Mouse (Mus musculus) MEL (cell line): Measurements from ENCODE around the gene Tmem91. TPM values are rescaled to one million over a fixed set of nuclear protein-coding genes. Genes with fewer than 3 reads are reported as not detected.
A peak's percentile ranks its signal among the peaks of the same experiment; 100 is the strongest.

Source experiments
- DNase-seq: peaks from one replicate; pipeline ENCODE4 v3.0.0; 2011; ENCODE audit warnings: low read depth, low spot score
- H3K27ac ChIP-seq: 2 replicates; pipeline ENCODE4 v1.5.1; 2012; ENCODE audit warnings: low read depth, mild to moderate bottlenecking, control low read depth, low read length, moderate library complexity; ENCODE audit not compliant: control insufficient read depth
- H3K27me3 ChIP-seq, 2 experiments: fragments of 150-350 bp in 1 of 2; sonication (generic) in 1 of 2; 2 replicates each; pipeline ENCODE4 v1.6.1; 2012; ENCODE audit warnings: low read length in 2 of 2, mild to moderate bottlenecking in 2 of 2, improper control_type of control experiment in 1 of 2, moderate library complexity in 1 of 2; ENCODE audit not compliant: insufficient read depth in 2 of 2, control insufficient read depth in 1 of 2
- H3K36me3 ChIP-seq, 2 experiments: 2 replicates each; pipeline ENCODE4 v1.6.1; 2012 to 2014; ENCODE audit warnings: low read length in 2 of 2, improper control_type of control experiment in 1 of 2, inconsistent platforms in 1 of 2, mild to moderate bottlenecking in 1 of 2; ENCODE audit not compliant: insufficient read depth in 2 of 2, control insufficient read depth in 1 of 2
- H3K4me1 ChIP-seq, 2 experiments: fragments of 150-350 bp in 1 of 2; sonication (generic) in 1 of 2; 2 replicates each; pipeline ENCODE4 v1.6.1; 2012; ENCODE audit warnings: low read length in 2 of 2, improper control_type of control experiment in 1 of 2, mild to moderate bottlenecking in 1 of 2; ENCODE audit not compliant: insufficient read depth in 2 of 2, control insufficient read depth in 1 of 2
- H3K4me3 ChIP-seq, 2 experiments: fragments of 150-350 bp in 1 of 2; sonication (generic) in 1 of 2; 2 replicates each; pipeline ENCODE4 v1.5.1; 2012; ENCODE audit warnings: low read depth in 2 of 2, low read length in 2 of 2, mild to moderate bottlenecking in 2 of 2, moderate library complexity in 2 of 2, control low read depth in 1 of 2, improper control_type of control experiment in 1 of 2; ENCODE audit not compliant: control insufficient read depth in 1 of 2, insufficient read depth in 1 of 2
- H3K79me2 ChIP-seq: 2 replicates; pipeline ENCODE4 v1.6.1; 2012; ENCODE audit warnings: mild to moderate bottlenecking, low read length, moderate library complexity; ENCODE audit not compliant: control insufficient read depth, poor library complexity, insufficient read depth
- H3K9ac ChIP-seq: 2 replicates; pipeline ENCODE4 v1.6.1; 2012; ENCODE audit warnings: low read depth, mild to moderate bottlenecking, control low read depth, low read length, moderate library complexity; ENCODE audit not compliant: control insufficient read depth, poor library complexity, severe bottlenecking
- H3K9me3 ChIP-seq: fragments of 150-350 bp; sonication (generic); replicated peaks from 2 replicates; pipeline ENCODE4 v1.6.1; 2012; ENCODE audit warnings: mild to moderate bottlenecking, low read length, improper control_type of control experiment, moderate library complexity; ENCODE audit not compliant: insufficient read depth
- CTCF ChIP-seq, 3 experiments: IDR thresholded peaks in 2 of 3; conservative IDR thresholded peaks in 1 of 3; 2 replicates each; pipeline ENCODE4 v1.5.1; 2011 to 2012; ENCODE audit warnings: low read length in 3 of 3, low read depth in 2 of 3, mild to moderate bottlenecking in 2 of 3, improper control_type of control experiment in 1 of 3, inconsistent platforms in 1 of 3, mixed read lengths in 1 of 3, moderate library complexity in 1 of 3; ENCODE audit not compliant: control insufficient read depth in 1 of 3, insufficient read depth in 1 of 3, poor library complexity in 1 of 3, severe bottlenecking in 1 of 3
- E2F4 ChIP-seq: IDR thresholded peaks from 2 replicates; pipeline ENCODE4 v1.6.1; 2011; ENCODE audit warnings: low read depth, low read length, improper control_type of control experiment, borderline replicate concordance
- ELF1 ChIP-seq: IDR thresholded peaks from 2 replicates; pipeline ENCODE4 v1.6.1; 2014; ENCODE audit warnings: low read depth, mild to moderate bottlenecking, inconsistent platforms, low read length, improper control_type of control experiment, moderate library complexity
- JUND ChIP-seq: IDR thresholded peaks from 2 replicates; pipeline ENCODE4 v1.6.1; 2011; ENCODE audit warnings: low read depth, mild to moderate bottlenecking, improper control_type of control experiment, low read length
- MAFK ChIP-seq: IDR thresholded peaks from 2 replicates; pipeline ENCODE4 v1.6.1; 2011; ENCODE audit warnings: low read depth, mild to moderate bottlenecking, low read length, improper control_type of control experiment, borderline replicate concordance
- POLR2AphosphoS2 ChIP-seq: IDR thresholded peaks from 2 replicates; pipeline ENCODE4 v1.6.1; 2011; ENCODE audit warnings: low read length, improper control_type of control experiment
- POLR2AphosphoS5 ChIP-seq: IDR thresholded peaks from 2 replicates; pipeline ENCODE4 v1.6.1; 2012; ENCODE audit warnings: low read depth, borderline replicate concordance, mild to moderate bottlenecking, inconsistent platforms, low read length, moderate library complexity, mixed read lengths
- RAD21 ChIP-seq: IDR thresholded peaks from 2 replicates; pipeline ENCODE4 v1.6.1; 2011; ENCODE audit warnings: mild to moderate bottlenecking, low read depth, low read length, improper control_type of control experiment
- SIN3A ChIP-seq: IDR thresholded peaks from 2 replicates; pipeline ENCODE4 v1.6.1; 2012; ENCODE audit warnings: low read length, improper control_type of control experiment, inconsistent platforms
- SMC3 ChIP-seq: IDR thresholded peaks from 2 replicates; pipeline ENCODE4 v1.6.1; 2011; ENCODE audit warnings: low read depth, low read length, improper control_type of control experiment
- TAL1 ChIP-seq: IDR thresholded peaks from 2 replicates; pipeline ENCODE4 v1.6.1; 2012; ENCODE audit warnings: mild to moderate bottlenecking, inconsistent platforms, low read length, moderate library complexity, mixed read lengths
- ZC3H11A ChIP-seq: IDR thresholded peaks from 2 replicates; pipeline ENCODE4 v1.6.1; 2012; ENCODE audit warnings: low read depth, mild to moderate bottlenecking, inconsistent platforms, low read length, improper control_type of control experiment
- ZMIZ1 ChIP-seq: IDR thresholded peaks from 2 replicates; pipeline ENCODE4 v1.6.1; 2012; ENCODE audit warnings: low read depth, mild to moderate bottlenecking, inconsistent platforms, low read length, improper control_type of control experiment, moderate library complexity
- ZNF384 ChIP-seq: IDR thresholded peaks from 2 replicates; pipeline ENCODE4 v1.6.1; 2012; ENCODE audit warnings: low read depth, mild to moderate bottlenecking, inconsistent platforms, low read length, improper control_type of control experiment
- polyA plus RNA-seq, 2 experiments: library from polyadenylated mRNA; stranded (reverse) in 1 of 2; unstranded in 1 of 2; fragments of >175 nt in 1 of 2; fragments of >200 nt in 1 of 2; gene quantifications; 2 replicates each; pipeline versions ENCODE4 v1.2.1 to v1.2.4; 2012; ENCODE audit warnings: low replicate concordance in 2 of 2, low read depth in 1 of 2; ENCODE audit not compliant: insufficient read length in 2 of 2, insufficient read depth in 1 of 2, missing spikeins in 1 of 2
- total RNA-seq: library from RNA; depleted of rRNA; stranded (reverse); fragments of 300-350 nt; gene quantifications from 2 replicates; pipeline ENCODE4 v1.2.3, GENCODE M21; 2012

The Tmem91 gene
- total and polyA plus RNA-seq, 3 experiments, result 0.89 to 3.3 TPM; not detected in 1

GRCm38 (mm10) chr7:25625594-25626250 is 49.2 kb downstream of the Tmem91 start:
- TF ChIP-seq MAFK (no peak), TAL1 (no peak), RAD21 (peak; percentile 71), ZC3H11A (peak; percentile 61), SIN3A (peak; percentile 59; the same call in 1 of the 2 replicates), SMC3 (peak; percentile 73), CTCF (IDR thresholded peaks at IDR 0.05 in 2 of 3, conservative IDR thresholded peaks at IDR 0.05 in 1 of 3; ENCODE audit: control insufficient read depth in 1 of 3, insufficient read depth in 1 of 3, low read depth in 2 of 3, low read length in 3 of 3, poor library complexity in 1 of 3, severe bottlenecking in 1 of 3) (peak; percentile 71 to 79 (median 76))

GRCm38 (mm10) chr7:25624851-25625250 is 50.1 kb downstream of the Tmem91 start:
- peaks cover 0 to 18% of the 10 kb centered on the region in 2 experiments; a peak in 3 of 4 replicates for H3K4me1 ChIP-seq
- TF ChIP-seq ZNF384 (no peak), ZMIZ1 (no peak), E2F4 (no peak), POLR2AphosphoS5 (no peak), ZC3H11A (no peak), JUND (no peak), ELF1 (no peak)
- H3K36me3 ChIP-seq, result peaks cover 0 to 4% of the 10 kb centered on the region in 2 experiments; a peak in 2 of 4 replicates
- DNase-seq, result no peak
- no peaks in the 10 kb centered on the region; the same call in 1 of the 2 replicates for H3K79me2 ChIP-seq
- no peak overlapping the region for H3K4me3 ChIP-seq
- H3K27ac ChIP-seq, result no peak overlapping the region
- H3K27me3 ChIP-seq, result no peaks in the 10 kb centered on the region
- H3K9ac ChIP-seq, result no peak overlapping the region
- H3K9me3 ChIP-seq, result no peaks in the 10 kb centered on the region

More at GRCm38 (mm10) chr7:25625594-25626250, 49.2 kb downstream of the Tmem91 start:
- H3K36me3 ChIP-seq, result 0 out of 4 replicates have a peak, but pooled peaks cover 0 to 2% of the 10 kb centered on the region in 2 experiments
- peaks cover 0 to 14% of the 10 kb centered on the region in 2 experiments; a peak in 3 of 4 replicates for H3K4me1 ChIP-seq
- no peaks in the 10 kb centered on the region; the same call in 1 of the 2 replicates for H3K79me2 ChIP-seq
- H3K9ac ChIP-seq, result no peak overlapping the region
- no peaks in the 10 kb centered on the region for H3K27me3 ChIP-seq
- DNase-seq, result peak; percentile 77
- H3K9me3 ChIP-seq, result no peaks in the 10 kb centered on the region
- no peak overlapping the region for H3K4me3 ChIP-seq
- H3K27ac ChIP-seq, result no peak overlapping the region

DNA sequence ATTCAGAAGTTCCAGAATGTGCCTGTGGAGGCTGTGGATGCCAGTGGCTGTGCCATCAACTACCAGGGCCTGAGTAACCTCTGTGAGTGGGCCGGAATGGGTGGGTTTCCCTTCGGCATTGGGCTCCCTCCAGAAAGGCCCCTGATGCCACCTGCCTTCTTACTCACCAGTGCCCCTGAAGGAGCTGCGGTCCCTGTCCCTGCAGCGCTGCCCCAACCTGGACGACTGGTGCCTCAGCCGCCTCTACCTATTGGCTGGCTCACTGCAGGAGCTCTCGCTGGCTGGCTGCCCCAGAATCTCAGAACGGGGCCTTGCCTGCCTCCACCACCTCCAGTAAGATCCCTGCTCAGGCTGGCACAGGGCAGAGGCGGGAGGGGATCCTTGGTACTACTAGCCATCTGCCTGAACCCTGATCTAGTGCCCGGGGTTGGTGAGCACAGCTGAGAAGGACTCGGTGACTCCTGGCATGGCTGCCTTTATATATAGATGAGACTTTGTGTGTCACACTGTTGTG is 51.1 kb downstream of the Tmem91 start:
- Histone ChIP-seq H3K9me3 (no peaks in the 10 kb centered on the region), H3K27me3 (no peaks in the 10 kb centered on the region), H3K79me2 (no peaks in the 10 kb centered on the region; the same call in 1 of the 2 replicates), H3K4me1 (peaks cover 2 to 22% of the 10 kb centered on the region in 2 experiments; a peak in 3 of 4 replicates), H3K36me3 (peaks cover 0 to 6% of the 10 kb centered on the region in 2 experiments; a peak in 2 of 4 replicates), H3K4me3 (no peak overlapping the region), H3K9ac (no peak overlapping the region), H3K27ac (no peak overlapping the region)
- no peak for DNase-seq
- TF ChIP-seq POLR2AphosphoS2, result no peak
